Mouse (Mus musculus): ENCODE data around the gene Slc17a1.

DNA sequence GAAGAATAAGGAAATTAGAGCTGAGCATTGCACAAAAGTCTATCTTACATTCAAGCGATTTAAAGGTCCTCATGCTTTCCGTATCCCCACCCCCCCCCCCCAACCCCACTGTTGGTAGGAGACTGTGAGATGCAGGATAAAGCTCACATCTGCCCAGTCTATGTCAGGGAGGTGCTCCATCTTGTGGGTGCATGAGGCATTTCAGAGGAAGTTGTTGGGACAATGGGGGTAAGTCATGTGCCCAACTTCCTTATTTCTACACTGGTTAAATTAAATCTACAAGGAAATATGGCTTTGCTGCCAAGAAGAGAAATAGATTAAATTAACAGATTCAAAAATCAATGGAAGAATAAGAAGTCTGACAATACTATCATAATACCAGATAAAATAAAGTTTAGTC lies 18.0 kb downstream of the Slc17a1 start:
- TF ChIP-seq CTCF (IDR thresholded peaks at IDR 0.05; ENCODE audit: insufficient read depth, low read depth, low read length) (no peak), POLR2A (IDR thresholded peaks at IDR 0.05; ENCODE audit: insufficient read depth, low read depth, low read length) (no peak)

Measured in olfactory bulb, adult 2 months (tissue).